Mouse (Mus musculus): ENCODE measurements around the gene Serpinb11. TPM values are rescaled to one million over a fixed set of nuclear protein-coding genes. Genes with fewer than 3 reads are reported as not detected.

Gene Serpinb11
- not detected for total RNA-seq (2021)

DNA sequence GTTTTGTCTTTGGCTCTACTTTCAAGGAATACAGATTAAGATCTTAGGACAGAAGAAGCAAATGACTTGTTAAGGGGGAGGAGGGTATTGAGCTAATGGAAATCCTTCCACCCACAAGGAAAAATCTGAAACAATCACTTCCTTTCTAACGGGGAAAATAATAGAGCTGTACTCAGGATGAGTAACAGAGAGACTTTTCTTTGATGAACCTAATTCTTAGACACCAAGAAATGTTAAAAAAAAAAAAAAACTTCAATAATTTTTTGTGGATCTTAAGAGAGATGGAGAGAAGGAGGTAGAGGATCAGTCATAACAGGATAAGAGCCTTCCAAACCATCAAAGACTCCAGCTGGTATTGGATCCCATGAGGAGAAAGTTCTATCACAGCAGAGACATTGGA lies at the start of gene Serpinb11:
Gene Serpinb11 (plus strand): TSS at position 301 of the 400 bp plus-strand sequence.
- intact Hi-C loops (cut with DNase I) = no loop called here
- no peak for DNase-seq (ENCODE audit: low spot score in 2 of 2)

DNA sequence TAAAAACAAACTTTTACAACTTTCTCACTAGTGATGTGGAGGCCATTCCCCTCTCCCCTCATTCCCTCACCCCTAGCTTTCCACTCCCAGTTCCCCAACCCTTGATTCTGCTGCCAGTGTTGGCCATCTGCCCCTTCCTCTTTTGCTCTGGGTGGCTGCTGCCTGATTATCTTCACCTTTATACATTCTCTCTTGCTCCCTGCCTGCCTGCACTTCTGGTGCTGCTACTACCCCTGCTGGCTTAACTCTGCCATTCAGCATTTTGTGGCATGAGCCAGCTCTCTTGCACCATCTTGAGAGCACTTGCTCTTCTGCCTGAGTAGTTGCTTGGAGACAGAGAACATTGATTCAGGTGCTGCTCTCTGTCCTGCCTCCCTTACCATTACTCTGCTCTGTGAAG lies 15.0 kb upstream of the Serpinb11 start:
- intact Hi-C loops (cut with DNase I) = no loop called here
- no peak for DNase-seq (ENCODE audit: low spot score in 2 of 2)

DNA sequence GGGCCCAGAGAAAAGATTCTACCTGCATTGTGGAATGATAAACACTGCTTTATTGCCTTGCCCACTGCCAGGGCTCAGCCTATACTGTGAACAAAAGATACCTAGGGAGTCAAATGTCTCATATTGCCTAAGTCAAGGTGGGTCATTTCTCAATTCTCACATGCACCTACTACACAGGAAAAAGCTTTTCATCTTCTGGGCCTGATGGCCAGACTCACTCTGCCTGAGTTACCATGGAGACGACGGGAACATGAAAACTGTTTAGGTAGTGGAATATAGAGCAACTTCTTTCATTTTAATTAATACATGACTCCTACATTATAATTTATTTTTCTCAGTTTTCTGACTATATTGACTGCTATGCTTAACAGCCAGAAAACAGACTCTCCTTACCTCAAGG lies 14.2 kb upstream of the Serpinb11 start:
- intact Hi-C loops (cut with DNase I) = no loop called here
- DNase-seq (ENCODE audit: low spot score in 2 of 2) = no peak

DNA sequence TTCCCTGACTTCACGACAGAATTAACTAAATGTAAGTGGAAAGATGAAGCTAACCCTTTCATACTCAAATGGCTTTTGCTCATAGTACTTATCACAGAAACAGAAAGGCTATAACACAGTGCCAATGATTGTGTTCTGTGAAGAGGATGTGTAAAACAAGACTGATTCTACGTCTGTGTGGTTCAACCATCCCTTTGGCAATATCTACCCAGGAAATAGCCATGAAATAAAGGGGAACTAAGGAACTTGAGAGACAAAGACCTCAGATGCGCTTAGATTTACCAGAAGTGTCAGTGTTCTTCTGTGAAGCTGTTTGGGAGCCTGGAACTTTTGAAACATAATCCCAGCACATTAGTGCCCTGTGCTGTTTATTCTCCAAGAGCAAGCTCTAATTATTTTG lies 10.6 kb upstream of the Serpinb11 start:
- intact Hi-C loops (cut with DNase I) = no loop called here
- DNase-seq (ENCODE audit: low spot score in 2 of 2) = no peak

DNA sequence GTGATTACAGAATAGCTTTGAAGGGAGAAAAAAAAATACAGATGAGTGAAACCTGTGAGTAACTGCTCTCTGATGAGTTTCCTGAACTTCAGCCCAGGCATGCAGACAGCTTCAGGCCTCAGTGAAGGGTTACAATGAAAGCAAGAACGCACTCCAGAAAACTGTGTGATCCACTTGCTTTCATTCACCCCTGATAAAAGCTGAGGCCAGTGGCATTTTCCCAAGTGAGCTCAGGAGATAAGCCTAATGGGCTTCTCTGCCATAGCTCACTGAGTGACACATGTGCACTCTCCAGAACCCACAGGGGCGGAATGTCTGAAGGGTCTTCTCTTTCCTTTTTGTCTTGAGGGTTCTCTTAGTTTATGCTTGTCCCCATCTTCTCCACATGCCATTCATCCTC lies 9.9 kb upstream of the Serpinb11 start:
- no peak for DNase-seq (ENCODE audit: low spot score in 2 of 2)
- intact Hi-C loops (cut with DNase I) = no loop called here

DNA sequence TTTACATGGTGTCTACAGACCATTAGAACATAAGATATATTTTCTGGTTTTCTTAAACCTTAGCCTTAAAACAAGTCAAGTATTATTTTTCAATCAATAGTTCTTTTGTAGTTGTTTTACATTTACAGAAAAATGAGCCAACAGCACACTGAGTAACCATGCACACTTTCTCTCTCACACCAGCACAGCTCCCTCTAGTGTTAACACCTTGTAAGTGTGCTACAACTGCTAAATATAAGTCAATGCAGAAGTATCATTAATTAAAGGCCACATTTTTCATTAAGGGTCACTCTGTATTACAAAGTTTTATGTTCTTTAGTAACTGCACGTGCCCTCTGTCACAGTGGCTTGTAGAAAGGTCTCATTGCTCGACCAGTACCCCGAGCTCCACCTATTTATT lies 8.0 kb upstream of the Serpinb11 start:
- intact Hi-C loops (cut with DNase I) = no loop called here
- no peak for DNase-seq (ENCODE audit: low spot score in 2 of 2)

DNA sequence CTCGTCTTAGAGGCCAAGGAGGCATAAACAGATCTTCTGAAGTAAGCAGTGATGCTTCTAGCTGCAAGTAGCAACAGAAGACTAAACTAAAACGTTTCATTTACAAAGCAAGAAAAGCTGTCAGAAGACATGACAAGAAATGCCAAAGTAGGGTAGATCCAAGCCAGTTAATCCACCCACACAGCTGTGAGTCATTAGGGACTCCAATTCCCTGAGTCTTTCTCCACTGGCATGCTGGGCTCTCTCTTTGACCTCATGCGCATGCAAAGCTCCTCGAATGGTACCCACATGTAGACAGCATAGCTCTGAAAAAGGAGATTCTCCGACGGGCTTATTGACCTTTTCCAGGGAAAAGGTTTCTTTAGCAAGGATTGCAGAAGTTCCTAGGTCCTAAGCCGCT lies 5.0 kb downstream of the Serpinb11 start:
- no peak for DNase-seq (ENCODE audit: low spot score in 2 of 2)
- intact Hi-C loops (cut with DNase I) = no loop called here

DNA sequence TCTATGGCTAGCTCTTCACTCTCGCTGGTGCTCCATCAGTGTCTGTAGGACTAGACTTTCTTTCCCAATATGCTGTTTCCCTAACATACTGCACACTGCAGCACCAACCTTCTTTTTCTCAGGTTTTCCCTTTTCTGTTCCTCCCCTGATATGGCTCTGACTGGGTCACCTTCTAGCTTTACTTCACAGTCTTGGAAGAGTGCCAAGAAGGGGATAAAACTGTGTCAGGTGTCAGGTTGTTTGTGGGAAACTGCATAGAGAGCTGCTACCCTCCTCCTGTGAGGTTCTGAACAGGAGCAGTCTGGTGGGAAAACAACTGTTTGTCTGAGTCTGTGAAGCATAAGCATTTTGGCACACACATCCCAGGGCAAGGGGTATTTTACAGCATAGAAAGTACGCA lies 7.9 kb downstream of the Serpinb11 start:
- DNase-seq (ENCODE audit: low spot score in 2 of 2) = no peak
- intact Hi-C loops (cut with DNase I) = no loop called here

DNA sequence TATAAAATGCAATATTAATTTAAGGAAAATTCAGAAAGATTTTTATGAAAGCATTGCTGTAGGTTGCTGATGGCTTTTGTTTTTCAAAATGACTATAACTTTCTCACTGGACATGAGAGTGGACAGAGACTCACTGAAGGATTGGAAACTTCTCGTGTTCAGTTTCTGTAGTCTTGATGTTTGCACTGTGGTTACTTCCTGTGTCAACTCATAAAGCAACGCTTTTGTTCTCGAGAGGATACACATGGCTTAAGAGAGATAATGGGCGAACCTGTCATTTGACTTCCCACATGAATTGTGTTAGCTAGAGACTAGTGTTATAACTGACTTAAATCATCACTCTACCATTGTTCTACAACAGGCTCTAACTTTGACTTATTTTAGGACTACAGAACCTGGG lies 16.0 kb downstream of the Serpinb11 start:
- DNase-seq (ENCODE audit: low spot score in 2 of 2) = no peak
- intact Hi-C loops (cut with DNase I) = no loop called here

DNA sequence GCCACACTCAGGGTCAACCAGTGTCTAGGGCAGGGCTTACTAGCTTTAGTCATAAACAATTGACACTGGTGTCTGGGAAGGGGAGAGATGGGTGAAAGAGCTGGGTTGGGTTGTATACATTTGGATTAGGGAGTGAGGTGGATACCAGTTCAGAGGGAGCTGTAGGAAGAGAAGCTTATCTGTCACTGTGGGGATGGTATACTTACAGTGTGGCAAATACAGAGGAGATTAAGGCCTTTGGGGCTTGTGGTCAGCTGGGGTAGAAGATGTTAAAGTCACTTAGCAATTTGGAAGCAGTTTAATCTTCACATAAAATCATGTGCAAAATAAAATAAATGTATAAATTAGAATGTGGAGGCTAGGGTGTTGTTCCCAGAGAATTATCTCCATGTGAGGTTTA lies 17.4 kb downstream of the Serpinb11 start:
- intact Hi-C loops (cut with DNase I) = no loop called here
- no peak for DNase-seq (ENCODE audit: low spot score in 2 of 2)

DNA sequence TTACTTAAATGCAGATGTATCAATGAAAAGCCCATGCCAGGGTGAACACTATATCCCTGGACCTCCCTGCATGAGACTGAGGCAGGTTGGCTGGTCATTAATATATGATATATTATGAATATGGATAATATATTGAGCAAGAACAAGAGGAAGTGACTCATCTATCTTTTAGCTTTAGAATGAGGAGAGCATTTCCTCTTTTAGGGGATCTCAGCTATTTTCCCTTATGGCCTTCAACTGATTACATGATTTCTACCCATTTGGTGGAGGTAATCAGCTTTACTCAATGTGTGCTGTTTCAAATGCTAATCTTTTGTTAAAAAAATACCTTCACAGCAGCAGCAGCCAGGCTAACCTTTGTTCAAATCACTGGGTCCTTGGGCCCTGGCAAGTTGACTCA lies 20.5 kb downstream of the Serpinb11 start:
- no peak for DNase-seq (ENCODE audit: low spot score in 2 of 2)
- intact Hi-C loops (cut with DNase I) = no loop called here

DNA sequence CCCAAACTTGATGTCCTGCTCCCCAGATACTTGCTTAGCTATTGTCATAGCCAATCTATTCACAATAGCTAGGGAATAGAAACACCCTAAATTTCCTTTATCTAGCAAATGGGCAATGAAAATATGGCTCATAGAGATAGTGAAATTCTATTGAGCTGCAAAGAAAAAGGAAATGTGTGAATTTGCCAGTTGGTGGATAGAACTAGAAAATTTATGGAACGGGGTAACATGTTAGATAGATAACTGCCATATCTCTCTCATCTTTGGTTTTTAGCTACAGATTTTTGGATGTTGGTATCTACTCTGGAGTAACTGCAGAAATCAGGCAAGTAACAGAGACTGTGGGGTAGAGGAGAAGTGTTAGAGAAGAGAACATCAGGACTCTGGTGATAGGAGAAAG lies 21.4 kb downstream of the Serpinb11 start:
- no peak for DNase-seq (ENCODE audit: low spot score in 2 of 2)
- intact Hi-C loops (cut with DNase I) = no loop called here

DNA sequence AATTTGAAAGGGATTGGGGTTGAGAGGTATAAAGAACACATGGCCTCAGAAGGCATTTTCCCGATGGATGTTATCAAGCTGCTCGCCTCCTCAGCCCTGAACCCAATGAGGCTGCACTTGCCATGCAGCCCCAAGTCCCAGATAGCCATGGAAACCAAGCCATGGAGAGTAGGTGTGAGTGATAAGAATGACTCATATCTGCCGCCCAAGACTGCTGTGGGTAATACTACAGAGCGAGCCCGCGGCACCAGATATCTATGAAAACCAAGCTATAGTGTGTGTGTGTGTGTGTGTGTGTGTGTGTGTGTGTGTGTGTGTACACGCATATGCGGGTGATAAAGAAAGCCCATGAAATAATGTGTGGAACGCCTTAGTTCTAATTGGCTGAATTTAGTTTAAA lies 23.5 kb downstream of the Serpinb11 start:
- DNase-seq (ENCODE audit: low spot score in 2 of 2) = peak in 1 of 2 experiments; percentile 4
- intact Hi-C loops (cut with DNase I) = no loop called here

DNA sequence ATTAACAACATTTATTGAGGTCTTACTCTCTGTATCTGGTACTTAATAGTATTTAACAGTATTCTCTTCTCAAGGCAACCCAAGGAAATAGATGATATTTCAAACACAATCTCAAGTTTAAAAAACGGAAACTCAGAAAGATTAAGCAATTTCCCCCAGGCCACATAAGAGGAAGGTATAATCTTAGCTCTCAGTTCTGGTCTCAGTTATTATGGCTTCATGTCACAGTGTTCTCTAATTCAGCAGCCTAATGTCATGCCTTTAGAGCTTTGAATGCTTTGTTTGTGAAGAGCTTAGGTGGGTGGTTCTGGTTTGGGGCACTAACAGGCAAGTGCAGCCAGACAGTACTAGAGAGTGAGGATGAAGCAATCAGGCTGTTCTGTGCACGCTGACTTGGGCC lies 28.8 kb downstream of the Serpinb11 start:
- intact Hi-C loops (cut with DNase I) = no loop called here
- DNase-seq (ENCODE audit: low spot score in 2 of 2) = no peak

DNA sequence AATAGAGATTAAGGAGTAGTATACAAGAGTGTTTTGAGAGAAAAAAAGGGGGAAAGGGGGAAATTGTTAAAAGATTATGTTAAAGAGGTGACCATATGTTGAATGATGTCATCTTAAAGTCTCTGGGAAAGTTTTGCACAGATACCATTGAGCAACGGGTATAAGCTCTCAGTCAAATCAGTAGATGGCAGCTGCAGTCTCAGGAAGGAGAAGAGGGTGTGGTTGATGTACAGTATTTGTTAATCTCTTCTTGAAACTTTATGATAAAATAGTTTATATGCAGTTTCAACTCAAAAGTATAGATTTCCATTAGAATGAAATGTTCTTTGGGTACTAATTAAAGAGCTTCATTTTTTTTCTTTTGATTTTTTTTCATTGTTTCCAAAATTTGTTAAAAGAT lies 36.5 kb downstream of the Serpinb11 start:
- no peak for DNase-seq (ENCODE audit: low spot score in 2 of 2)
- intact Hi-C loops (cut with DNase I) = no loop called here

DNA sequence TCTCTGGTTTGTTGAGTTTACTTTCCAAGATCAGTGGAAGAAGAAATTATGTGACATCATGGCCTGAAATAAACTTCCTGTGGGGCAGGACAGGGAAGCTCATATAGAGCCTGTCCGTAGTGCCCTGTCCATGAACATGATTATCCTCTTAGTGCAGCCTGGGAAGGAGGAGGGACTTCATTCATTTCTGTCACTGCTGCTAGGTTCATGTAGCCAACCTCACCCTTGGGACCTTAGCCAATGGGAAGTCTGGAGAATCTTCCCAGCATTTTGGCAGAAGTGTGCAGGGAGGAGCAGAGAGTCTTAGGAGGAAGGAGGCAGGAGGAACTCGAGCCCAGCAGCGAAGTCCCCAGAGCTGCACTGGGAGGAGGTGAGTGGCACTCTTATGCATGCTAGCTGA lies 38.4 kb downstream of the Serpinb11 start, which contains the start of gene Serpinb7:
Gene Serpinb7 (plus strand): TSS at position 301 of the 400 bp plus-strand sequence.
- intact Hi-C loops (cut with DNase I) = no loop called here
- no peak for DNase-seq (ENCODE audit: low spot score in 2 of 2)

DNA sequence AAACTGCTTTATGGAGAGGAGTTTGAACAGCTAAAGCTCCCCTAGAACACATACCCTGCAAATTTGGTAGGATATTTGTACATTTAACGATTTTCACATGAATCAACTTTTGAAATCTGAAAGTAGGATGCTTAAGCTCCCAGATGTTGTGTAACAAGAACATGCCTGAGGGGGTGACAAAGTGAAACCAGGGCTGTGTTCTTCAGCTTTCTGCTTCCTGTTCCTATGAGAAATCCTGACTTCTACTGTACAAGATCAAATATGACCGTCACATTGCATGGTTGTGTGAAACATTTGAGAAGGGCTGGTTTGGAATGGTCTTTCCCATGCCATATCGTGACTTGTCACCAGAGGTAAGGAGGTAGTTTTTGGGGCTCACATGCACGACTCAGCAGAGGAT lies 41.1 kb downstream of the Serpinb11 start:
- intact Hi-C loops (cut with DNase I) = no loop called here
- DNase-seq (ENCODE audit: low spot score in 2 of 2) = no peak

DNA sequence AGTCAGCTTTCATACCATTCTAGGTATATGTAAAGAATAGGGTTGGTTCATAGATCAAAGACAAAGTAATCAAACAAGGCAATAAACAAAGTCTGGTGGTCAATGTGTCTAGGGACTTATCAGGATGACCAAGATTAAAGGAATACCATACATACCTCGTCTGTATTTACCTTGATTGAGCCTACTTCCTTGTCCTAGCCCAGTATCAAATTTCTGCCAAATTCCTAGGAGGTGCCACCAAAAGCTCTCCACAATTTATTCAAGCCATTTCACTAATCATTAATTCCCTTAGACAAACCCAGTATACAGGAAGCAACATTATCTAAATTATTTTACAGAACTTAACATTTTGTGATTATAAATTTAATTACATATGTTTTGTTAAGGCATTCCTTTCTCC lies 53.7 kb downstream of the Serpinb11 start:
- intact Hi-C loops (cut with DNase I) = no loop called here
- no peak for DNase-seq (ENCODE audit: low spot score in 2 of 2)

DNA sequence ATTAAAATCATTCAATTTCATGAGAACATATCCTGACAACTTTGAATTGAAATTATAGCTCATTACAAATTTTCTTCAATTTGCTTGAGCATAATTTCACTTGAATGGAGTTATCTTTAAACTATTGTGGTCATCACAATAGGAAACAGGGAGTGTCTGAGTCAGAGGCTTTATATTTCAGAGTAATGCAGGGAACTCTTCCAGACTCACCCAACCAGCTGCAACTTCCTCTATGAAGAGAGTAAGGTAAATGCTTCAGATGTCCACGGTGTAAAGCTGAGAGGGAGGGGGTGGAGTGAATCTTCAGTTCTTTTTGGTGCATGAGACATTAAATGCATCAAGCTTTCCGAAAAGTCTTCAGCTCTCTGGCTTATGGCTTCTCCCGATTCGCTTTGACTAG lies 61.5 kb downstream of the Serpinb11 start:
- no peak for DNase-seq (ENCODE audit: low spot score in 2 of 2)
- intact Hi-C loops (cut with DNase I) = no loop called here

All from left cerebral cortex, postnatal 36 days (tissue).